Mouse (Mus musculus) hindbrain, embryonic 11.5 days (tissue): ENCODE data around the gene Cfap221. TPM values are rescaled to one million over a fixed set of nuclear protein-coding genes. Genes with fewer than 3 reads are reported as not detected.

Source experiments
- ATAC-seq: fragments of 200-750 bp; cut with Nextera tagmentation; 2 replicates; pipeline ENCODE4 v1.8.0; 2017; ENCODE audit warnings: mild to moderate bottlenecking, moderate TSS enrichment, moderate library complexity; ENCODE audit not compliant: low FRiP score
- DNase-seq: peaks from one replicate; pipeline ENCODE4 v3.0.0-alpha.2; 2015; ENCODE audit warnings: low spot score
- H3K27ac ChIP-seq: fragments of 300-500 bp; sonication (generic); 2 replicates; pipeline ENCODE4 v1.5.1; 2014; ENCODE audit warnings: mild to moderate bottlenecking, low read depth, low read length
- H3K27me3 ChIP-seq: fragments of 300-500 bp; sonication (generic); 2 replicates; pipeline ENCODE4 v1.6.1; 2014; ENCODE audit warnings: mild to moderate bottlenecking, low read length, moderate library complexity, mixed read lengths; ENCODE audit not compliant: control insufficient read depth, insufficient read depth
- H3K36me3 ChIP-seq: fragments of 300-500 bp; sonication (generic); 2 replicates; pipeline ENCODE4 v1.6.1; 2014; ENCODE audit warnings: mild to moderate bottlenecking, low read length, moderate library complexity, mixed read lengths; ENCODE audit not compliant: control insufficient read depth, insufficient read depth
- H3K4me1 ChIP-seq: fragments of 300-500 bp; sonication (generic); replicated peaks from 2 replicates; pipeline ENCODE4 v1.6.1; 2014; ENCODE audit warnings: low read length, mixed read lengths; ENCODE audit not compliant: control insufficient read depth, insufficient read depth
- H3K4me2 ChIP-seq: fragments of 300-500 bp; sonication (generic); replicated peaks from 2 replicates; pipeline ENCODE4 v1.6.1; 2014; ENCODE audit warnings: mild to moderate bottlenecking, low read depth, low read length
- H3K4me3 ChIP-seq: fragments of 300-500 bp; sonication (generic); 2 replicates; pipeline ENCODE4 v1.5.1; 2014; ENCODE audit warnings: low read depth, low read length
- H3K9ac ChIP-seq: fragments of 300-500 bp; sonication (generic); 2 replicates; pipeline ENCODE4 v1.6.1; 2014; ENCODE audit warnings: low read depth, low read length
- H3K9me3 ChIP-seq: fragments of 300-500 bp; sonication (generic); 2 replicates; pipeline ENCODE4 v1.6.1; 2016; ENCODE audit warnings: low read length; ENCODE audit not compliant: control insufficient read depth
- WGBS: fragments of 180-500 bp; shearing (Covaris S2); extraction: QIAGEN DNeasy Blood & Tissue Kit; methylation state at CpG from one replicate; pipeline ENCODE4 v1.1.7; 2014; 5-methylcytosine and 5-hydroxymethylcytosine counted together
- polyA plus RNA-seq: library from polyadenylated mRNA; unstranded; fragments of >200 nt; fragmentation: Nextera tagmentation; extraction: Ambion mirVana; gene quantifications from 2 replicates; pipeline ENCODE4 v1.2.1, GENCODE M21; 2014

Gene Cfap221
- polyA plus RNA-seq, 1 experiment from 2014 or later, result 0.20 TPM

- no peaks in the 10 kb centered on the region for H3K27me3 ChIP-seq
Observed at GRCm38 (mm10) chr1:120032804-120033468, 35.9 kb upstream of the Cfap221 start.

GRCm38 (mm10) chr1:120030474-120030873, 33.4 kb upstream of the Cfap221 start:
- H3K9ac ChIP-seq, result no peak overlapping the region
- no peaks in the 10 kb centered on the region for H3K36me3 ChIP-seq
- 88% methylated on average over 3 of the region's 3 CpGs for WGBS
- H3K27ac ChIP-seq, result no peak overlapping the region
- no peak overlapping the region for H3K4me2 ChIP-seq
- DNase-seq, result no peak
- no peak for ATAC-seq
- no peaks in the 10 kb centered on the region for H3K27me3 ChIP-seq
- no peak overlapping the region for H3K4me3 ChIP-seq
- H3K9me3 ChIP-seq, result no peaks in the 10 kb centered on the region
- H3K4me1 ChIP-seq, result no peaks in the 10 kb centered on the region

More at GRCm38 (mm10) chr1:120032804-120033468, 35.9 kb upstream of the Cfap221 start:
- WGBS, result 49% methylated on average over 10 of the region's 10 CpGs
- Histone ChIP-seq H3K9ac (no peak overlapping the region), H3K4me1 (no peaks in the 10 kb centered on the region), H3K4me2 (no peak overlapping the region), H3K27ac (no peak overlapping the region), H3K9me3 (no peaks in the 10 kb centered on the region), H3K36me3 (no peaks in the 10 kb centered on the region), H3K4me3 (no peak overlapping the region)
- DNase-seq (peak; percentile 79), ATAC-seq (peak; percentile 78)

- no peaks in the 10 kb centered on the region for H3K36me3 ChIP-seq
- DNase-seq (no peak), ATAC-seq (no peak)
- H3K4me1 ChIP-seq, result no peaks in the 10 kb centered on the region
- no peaks in the 10 kb centered on the region for H3K9me3 ChIP-seq
- no peak overlapping the region for H3K4me2 ChIP-seq
- no peaks in the 10 kb centered on the region for H3K27me3 ChIP-seq
- WGBS, result 80% methylated on average over 4 of the region's 4 CpGs
- H3K4me3 ChIP-seq, result no peak overlapping the region
- no peak overlapping the region for H3K27ac ChIP-seq
- H3K9ac ChIP-seq, result no peak overlapping the region
Observed at GRCm38 (mm10) chr1:120027693-120028092, 30.7 kb upstream of the Cfap221 start.

- Histone ChIP-seq H3K4me2 (no peak overlapping the region), H3K9ac (no peak overlapping the region), H3K4me1 (no peaks in the 10 kb centered on the region), H3K27ac (no peak overlapping the region), H3K4me3 (no peak overlapping the region), H3K27me3 (no peaks in the 10 kb centered on the region), H3K36me3 (no peaks in the 10 kb centered on the region), H3K9me3 (no peaks in the 10 kb centered on the region)
- DNase-seq, result no peak
- WGBS, result 27% methylated on average over 2 of the region's 2 CpGs
- no peak for ATAC-seq
Observed at GRCm38 (mm10) chr1:120025050-120025439, 28.0 kb upstream of the Cfap221 start.

DNA sequence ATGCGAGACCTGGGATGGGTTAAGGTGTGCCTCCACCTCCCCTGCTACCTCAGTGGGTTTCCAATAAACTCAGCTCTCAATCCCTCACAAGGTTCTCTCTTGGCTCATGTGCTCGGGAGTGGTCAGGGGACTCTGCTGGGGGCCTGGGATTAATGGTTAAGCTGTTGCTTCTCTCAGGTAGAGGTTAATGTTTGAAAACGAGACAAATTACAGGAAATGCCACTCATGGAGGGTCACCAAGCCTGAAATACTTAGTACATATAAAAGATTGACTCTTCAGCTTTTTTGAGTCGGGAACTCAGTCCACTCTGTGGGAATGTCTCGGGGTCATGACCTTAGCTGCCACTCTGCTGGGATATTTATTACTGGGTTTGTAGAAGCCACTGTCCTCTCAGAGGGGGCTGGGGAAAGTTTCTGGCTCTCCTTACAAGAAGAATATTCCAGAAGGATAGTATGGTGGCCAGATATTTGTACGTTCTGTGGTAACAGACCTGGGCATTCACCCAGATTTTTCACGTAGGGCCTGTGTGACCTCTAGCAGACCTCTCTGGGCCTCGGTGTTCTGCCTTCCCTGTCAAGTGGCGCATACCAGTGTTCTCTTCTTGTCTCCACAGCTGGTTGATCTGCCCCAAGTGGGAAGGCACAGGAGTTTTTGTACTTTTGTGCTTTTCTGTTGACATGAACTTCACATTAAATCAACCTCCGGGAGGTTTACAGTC, 27.5 kb upstream of the Cfap221 start:
- H3K9ac ChIP-seq, result no peak overlapping the region
- 62% methylated on average over 10 of the region's 10 CpGs for WGBS
- no peaks in the 10 kb centered on the region for H3K36me3 ChIP-seq
- ATAC-seq, result no peak
- no peak overlapping the region for H3K4me3 ChIP-seq
- H3K27me3 ChIP-seq, result no peaks in the 10 kb centered on the region
- no peak overlapping the region for H3K4me2 ChIP-seq
- DNase-seq, result no peak
- no peaks in the 10 kb centered on the region for H3K9me3 ChIP-seq
- no peaks in the 10 kb centered on the region for H3K4me1 ChIP-seq
- no peak overlapping the region for H3K27ac ChIP-seq

GRCm38 (mm10) chr1:120021951-120022350, 24.9 kb upstream of the Cfap221 start:
- no peak overlapping the region for H3K27ac ChIP-seq
- no peak overlapping the region for H3K4me3 ChIP-seq
- ATAC-seq (no peak), DNase-seq (no peak)
- H3K9me3 ChIP-seq, result no peaks in the 10 kb centered on the region
- H3K36me3 ChIP-seq, result no peaks in the 10 kb centered on the region
- no peak overlapping the region for H3K4me2 ChIP-seq
- H3K4me1 ChIP-seq, result no peaks in the 10 kb centered on the region
- no peak overlapping the region for H3K9ac ChIP-seq
- 92% methylated on average over 17 of the region's 17 CpGs for WGBS
- H3K27me3 ChIP-seq, result no peaks in the 10 kb centered on the region

DNA sequence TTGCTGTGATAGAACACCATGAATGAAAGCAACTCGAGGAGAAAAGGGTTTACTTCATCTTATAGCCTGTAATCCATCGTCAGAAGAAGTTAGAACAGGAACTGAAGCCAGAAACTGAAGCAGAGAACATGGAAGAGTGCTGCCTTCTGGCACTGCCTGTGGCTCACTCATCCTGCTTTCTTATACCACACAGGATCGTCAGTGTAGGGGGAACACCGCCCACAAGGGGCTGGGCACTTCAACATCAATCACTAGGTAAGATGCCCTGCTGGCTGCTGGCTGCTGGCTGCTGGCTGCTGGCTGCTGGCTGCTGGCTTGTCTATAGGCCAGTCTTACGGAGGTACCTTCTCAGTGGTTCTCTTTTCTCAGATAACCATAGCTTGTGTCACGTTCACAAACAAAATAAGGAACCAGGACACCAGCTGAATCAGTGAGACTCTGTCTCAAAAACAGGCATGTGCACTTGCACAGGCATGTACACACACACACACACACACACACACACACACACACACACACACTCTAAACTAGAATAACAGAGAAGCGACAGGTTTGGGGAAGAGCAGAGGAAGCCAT, 23.4 kb upstream of the Cfap221 start:
- H3K9ac ChIP-seq, result no peak overlapping the region
- 72% methylated on average over 7 of the region's 7 CpGs for WGBS
- H3K27me3 ChIP-seq, result no peaks in the 10 kb centered on the region
- no peak overlapping the region for H3K27ac ChIP-seq
- no peaks in the 10 kb centered on the region for H3K36me3 ChIP-seq
- no peak overlapping the region for H3K4me2 ChIP-seq
- H3K4me3 ChIP-seq, result no peak overlapping the region
- DNase-seq (no peak), ATAC-seq (no peak)
- no peaks in the 10 kb centered on the region for H3K9me3 ChIP-seq
- H3K4me1 ChIP-seq, result no peaks in the 10 kb centered on the region

DNA sequence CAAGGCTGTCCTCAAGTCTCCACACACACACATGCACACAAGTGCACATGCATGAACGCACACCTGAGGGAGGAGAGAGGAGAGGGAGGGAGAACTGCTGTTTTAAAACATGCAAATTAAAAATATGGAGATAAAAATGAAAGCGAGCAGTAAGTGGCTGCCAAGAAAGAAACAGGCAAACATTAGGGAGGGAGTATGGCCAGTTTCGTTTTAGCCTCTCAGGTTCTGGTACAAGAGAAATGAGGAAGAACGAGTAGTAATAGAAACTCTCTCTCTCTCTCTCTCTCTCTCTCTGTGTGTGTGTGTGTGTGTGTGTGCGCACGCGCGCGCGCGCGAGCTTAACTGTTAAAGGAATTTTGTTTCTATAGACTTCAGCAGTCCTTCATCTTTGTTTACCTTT, 22.4 kb upstream of the Cfap221 start:
- no peaks in the 10 kb centered on the region for H3K9me3 ChIP-seq
- no peak overlapping the region for H3K4me3 ChIP-seq
- H3K4me1 ChIP-seq, result no peaks in the 10 kb centered on the region
- DNase-seq (no peak), ATAC-seq (no peak)
- H3K27me3 ChIP-seq, result no peaks in the 10 kb centered on the region
- WGBS, result 89% methylated on average over 12 of the region's 12 CpGs
- no peak overlapping the region for H3K9ac ChIP-seq
- H3K4me2 ChIP-seq, result no peak overlapping the region
- H3K27ac ChIP-seq, result no peak overlapping the region
- no peaks in the 10 kb centered on the region for H3K36me3 ChIP-seq

GRCm38 (mm10) chr1:120018900-120019299, 21.9 kb upstream of the Cfap221 start:
- no peak overlapping the region for H3K4me2 ChIP-seq
- H3K27ac ChIP-seq, result no peak overlapping the region
- ATAC-seq, result no peak
- no peak overlapping the region for H3K9ac ChIP-seq
- H3K27me3 ChIP-seq, result no peaks in the 10 kb centered on the region
- no peaks in the 10 kb centered on the region for H3K4me1 ChIP-seq
- H3K36me3 ChIP-seq, result no peaks in the 10 kb centered on the region
- 55% methylated on average over 3 of the region's 3 CpGs for WGBS
- DNase-seq, result no peak
- no peaks in the 10 kb centered on the region for H3K9me3 ChIP-seq
- H3K4me3 ChIP-seq, result no peak overlapping the region
